Mouse (Mus musculus): Measurements from ENCODE around the gene Plcl1. TPM values are rescaled to one million over a fixed set of nuclear protein-coding genes. Genes with fewer than 3 reads are reported as not detected.

Plcl1 gene
- 1 to 10 TPM; 5.5 to 6.1 TPM for total RNA-seq (2021)
- long read RNA-seq, experiment 1 = 0 reads
- long read RNA-seq, experiment 2, partial matches to known transcripts = 2 of 4 reads
- long read RNA-seq, experiment 2, other reads (novel, unspliced or antisense) = 2 of 4 reads

GRCm38 (mm10) chr1:55405272-55406022, at the start of gene Plcl1:
Plcl1 (plus strand) TSS chr1:55405921.
- peak; percentile 97 for DNase-seq

- no peak for DNase-seq
Observed at GRCm38 (mm10) chr1:55362634-55363033, 43.1 kb upstream of the Plcl1 start.

GRCm38 (mm10) chr1:55363044-55363565, 42.6 kb upstream of the Plcl1 start, which contains the start of gene Boll:
Boll (minus strand) TSS chr1:55363469.
- DNase-seq = peak; percentile 89

- DNase-seq = peak; percentile 62
Observed at GRCm38 (mm10) chr1:55363586-55363985, 42.1 kb upstream of the Plcl1 start.

- no peak for DNase-seq
Observed at GRCm38 (mm10) chr1:55372626-55373025, 33.1 kb upstream of the Plcl1 start.

- no peak for DNase-seq
Observed at GRCm38 (mm10) chr1:55380527-55380926, 25.2 kb upstream of the Plcl1 start.

GRCm38 (mm10) chr1:55383114-55383773, 22.5 kb upstream of the Plcl1 start:
- DNase-seq = peak; percentile 91

GRCm38 (mm10) chr1:55399891-55400290, 5.8 kb upstream of the Plcl1 start:
- DNase-seq = no peak

GRCm38 (mm10) chr1:55404439-55404838, 1.3 kb upstream of the Plcl1 start:
- DNase-seq = peak; percentile 65

GRCm38 (mm10) chr1:55406023-55406413, 297 bp downstream of the Plcl1 start:
- peak; percentile 83 for DNase-seq

- peak; percentile 24 for DNase-seq
Observed at GRCm38 (mm10) chr1:55406531-55407375, 1.0 kb downstream of the Plcl1 start.

GRCm38 (mm10) chr1:55410670-55411069, 4.9 kb downstream of the Plcl1 start:
- no peak for DNase-seq

- no peak for DNase-seq
Observed at GRCm38 (mm10) chr1:55411079-55411478, 5.4 kb downstream of the Plcl1 start.

GRCm38 (mm10) chr1:55412569-55412968, 6.8 kb downstream of the Plcl1 start:
- DNase-seq = no peak

GRCm38 (mm10) chr1:55413534-55413933, 7.8 kb downstream of the Plcl1 start:
- DNase-seq = no peak

GRCm38 (mm10) chr1:55418968-55419367, 13.2 kb downstream of the Plcl1 start:
- no peak for DNase-seq

- DNase-seq = no peak
Observed at GRCm38 (mm10) chr1:55427607-55428006, 21.9 kb downstream of the Plcl1 start.

- DNase-seq = no peak
Observed at GRCm38 (mm10) chr1:55429051-55429450, 23.3 kb downstream of the Plcl1 start.

- DNase-seq = no peak
Observed at GRCm38 (mm10) chr1:55429708-55430107, 24.0 kb downstream of the Plcl1 start.

- DNase-seq = no peak
Observed at GRCm38 (mm10) chr1:55430587-55430986, 24.9 kb downstream of the Plcl1 start.

GRCm38 (mm10) chr1:55436589-55436988, 30.9 kb downstream of the Plcl1 start:
- no peak for DNase-seq

- DNase-seq = no peak
Observed at GRCm38 (mm10) chr1:55437095-55437494, 31.4 kb downstream of the Plcl1 start.
